Mouse (Mus musculus) adrenal gland, postnatal 10 days (tissue): Measurements from ENCODE around the gene Uba5. TPM values are rescaled to one million over a fixed set of nuclear protein-coding genes. Genes with fewer than 3 reads are reported as not detected.

Source experiments
- total RNA-seq, 2 experiments: library from RNA; stranded (reverse); gene quantifications; 2 replicates each; pipeline ENCODE4 v1.2.3; 2021

Uba5 gene
- total RNA-seq, 2 experiments from 2014 or later: 29.5 to 29.7 TPM

Other genes with a start within 250 kb of the Uba5 start
- 1 to 10 TPM; 3.9 to 5.2 TPM for gene Nphp3, start 60.6 kb downstream of the Uba5 start, total RNA-seq
- gene Gm28305, start 22.5 kb downstream of the Uba5 start, total RNA-seq: not detected
- 100 to 1,000 TPM; 121 to 130 TPM for gene Acad11, start 243 bp upstream of the Uba5 start, total RNA-seq
- gene Ackr4, start 63.8 kb upstream of the Uba5 start, total RNA-seq: 1 to 10 TPM; 1.6 to 2.0 TPM
- gene Dnajc13, start 199.8 kb upstream of the Uba5 start, total RNA-seq: 10 to 100 TPM; 40.5 to 58.5 TPM